In the genomic region with DNA sequence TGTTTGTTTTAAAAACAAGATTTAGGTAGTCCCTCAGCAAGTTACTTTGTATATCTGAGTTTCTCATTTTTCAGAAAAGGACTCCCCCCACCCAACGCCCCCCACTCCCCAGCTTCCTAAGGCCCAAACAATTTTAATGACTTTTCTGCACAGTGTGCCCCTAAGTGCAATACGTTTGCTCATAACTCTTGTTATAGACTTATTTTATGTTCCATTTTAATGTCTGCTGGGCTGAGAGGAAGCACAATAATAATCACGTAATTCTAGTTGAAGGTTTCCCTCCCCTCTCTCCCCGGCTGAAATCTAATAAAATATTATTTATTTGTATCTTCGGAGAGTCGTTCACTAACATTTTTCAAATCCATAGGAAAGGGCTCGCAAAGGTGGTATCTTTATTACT, we compare ENCODE assay signal across 10 mouse cellular contexts. TPM values are rescaled to one million over a fixed set of nuclear protein-coding genes. Genes with fewer than 3 reads are reported as not detected.
DNase-seq lines count a peak whose midpoint lies in the region; ATAC-seq lines count a peak whose summit lies in the region.
"Had no signal": no experiment of that assay in that cellular context is flagged by ENCODE, and none has a peak within 500 bp of the region (broad histone marks: within the 10 kb centered on the region; RNA-seq: fewer than 3 reads in every experiment).

No protein-coding gene starts in this region.

- H3K9me3 ChIP-seq in heart, embryonic 12.5 days (replicated peaks): no peaks in the 10 kb centered on the region
- H3K9me3 ChIP-seq in neural tube, embryonic 11.5 days (ENCODE audit: control insufficient read depth, low read length): no peaks in the 10 kb centered on the region
- no peaks in the 10 kb centered on the region for H3K9me3 ChIP-seq in liver, embryonic 13.5 days (replicated peaks)

- 73% methylated on average over 7 of the region's 7 CpGs for WGBS in heart, embryonic 12.5 days
- 38% methylated on average over 7 of the region's 7 CpGs for WGBS in neural tube, embryonic 11.5 days
- 72% methylated on average over 7 of the region's 7 CpGs for WGBS in liver, embryonic 13.5 days (ENCODE audit: insufficient replicate concordance)

- peak overlapping the region; percentile 83 for H3K27ac ChIP-seq in heart, embryonic 12.5 days (ENCODE audit: poor library complexity, severe bottlenecking)
- peak overlapping the region; percentile 85 for H3K27ac ChIP-seq in neural tube, embryonic 11.5 days (ENCODE audit: low read depth, low read length)
- H3K27ac ChIP-seq in liver, embryonic 13.5 days: peak overlapping the region; percentile 69
- H3K27ac ChIP-seq: macrophage had no signal

- H3K4me3 ChIP-seq in heart, embryonic 12.5 days: no peak overlapping the region
- no peak overlapping the region for H3K4me3 ChIP-seq in neural tube, embryonic 11.5 days (ENCODE audit: low read depth, low read length)
- no peak overlapping the region for H3K4me3 ChIP-seq in liver, embryonic 13.5 days (replicated peaks)

- ATAC-seq in heart, embryonic 12.5 days (ENCODE audit: insufficient number of reproducible peaks, low FRiP score): no peak
- no peak for ATAC-seq in neural tube, embryonic 11.5 days (ENCODE audit: insufficient read depth, low FRiP score, low TSS enrichment)
- no peak for ATAC-seq in liver, embryonic 13.5 days (ENCODE audit: low read depth)

- H3K4me2 ChIP-seq in heart, embryonic 12.5 days: peak overlapping the region; percentile 50; the same call in 1 of the 2 replicates
- H3K4me2 ChIP-seq in neural tube, embryonic 11.5 days (ENCODE audit: low read depth): 0 out of 2 replicates have a peak overlapping the region, but pooled peaks have one; percentile 20
- H3K4me2 ChIP-seq in liver, embryonic 13.5 days: no peak overlapping the region

- peaks cover 22% of the 10 kb centered on the region for H3K36me3 ChIP-seq in heart, embryonic 12.5 days
- no peaks in the 10 kb centered on the region for H3K36me3 ChIP-seq in neural tube, embryonic 11.5 days (ENCODE audit: control insufficient read depth, insufficient read depth, low read length)
- 0 out of 2 replicates have a peak, but pooled peaks cover 2% of the 10 kb centered on the region for H3K36me3 ChIP-seq in liver, embryonic 13.5 days

- no peak for DNase-seq in heart, adult 11 months
- no peak for DNase-seq in neural tube, embryonic 11.5 days (ENCODE audit: low spot score)
- DNase-seq in neural tube, embryonic 10.5 days (ENCODE audit: extremely low spot score, low spot score): no peak
- DNase-seq in liver, embryonic 13.5 days: no peak
- DNase-seq in layer of hippocampus, postnatal 14 days (ENCODE audit: low spot score in 2 of 2): no peak
- no peak for DNase-seq in embryo, embryonic 11 days
- no peak for DNase-seq in MN1 (ENCODE audit: low spot score)
- DNase-seq: cerebellum, postnatal 14 days had no signal

- peak overlapping the region; percentile 52 for H3K9ac ChIP-seq in heart, embryonic 12.5 days
- H3K9ac ChIP-seq in neural tube, embryonic 11.5 days (ENCODE audit: low read length): peak overlapping the region; percentile 15; the same call in 1 of the 2 replicates
- no peak overlapping the region for H3K9ac ChIP-seq in liver, embryonic 13.5 days

- no peaks in the 10 kb centered on the region for H3K27me3 ChIP-seq in heart, embryonic 12.5 days (replicated peaks)
- no peaks in the 10 kb centered on the region for H3K27me3 ChIP-seq in neural tube, embryonic 11.5 days (ENCODE audit: control insufficient read depth, insufficient read depth, low read length)
- no peaks in the 10 kb centered on the region for H3K27me3 ChIP-seq in liver, embryonic 13.5 days

- peaks cover 58% of the 10 kb centered on the region for H3K4me1 ChIP-seq in heart, embryonic 12.5 days (replicated peaks)
- H3K4me1 ChIP-seq in neural tube, embryonic 11.5 days (ENCODE audit: control insufficient read depth, insufficient read depth, low read length): peaks cover 51% of the 10 kb centered on the region
- peaks cover 16% of the 10 kb centered on the region; the same call in 1 of the 2 replicates for H3K4me1 ChIP-seq in liver, embryonic 13.5 days (replicated peaks)

RNA-seq across cellular contexts. Expression of gene Hmga2, which starts 58.1 kb away (rescaled TPM):
- 21.3 and 23.3 TPM in 2 replicates for polyA plus RNA-seq in heart, embryonic 12.5 days (2016; fragmentation: Nextera tagmentation; extraction: Ambion mirVana)
- polyA plus RNA-seq in neural tube, embryonic 11.5 days (2014; fragmentation: Nextera tagmentation; extraction: Ambion mirVana): 49.7 and 65.5 TPM in 2 replicates
- 7.5 and 7.6 TPM in 2 replicates for polyA plus RNA-seq in liver, embryonic 13.5 days (2015; fragmentation: Nextera tagmentation; extraction: Ambion mirVana)
- under 1 TPM; 0.10 to 0.12 TPM for total RNA-seq in layer of hippocampus, postnatal 14 days (2021)
